Mouse (Mus musculus) layer of hippocampus, postnatal 14 days (tissue): Measurements from ENCODE around the gene Parvb. TPM values are rescaled to one million over a fixed set of nuclear protein-coding genes. Genes with fewer than 3 reads are reported as not detected.
"Not testable (repeated sequence)": the region's sequence is repeated elsewhere in the genome, so short reads cannot be mapped to it uniquely, and the experiment has no call there.

ENCODE experiments used
- DNase-seq, 2 experiments: peaks; one replicate each; pipeline ENCODE4 v3.0.0; 2021 to 2022; ENCODE audit warnings: low spot score in 2 of 2, mixed read lengths in 1 of 2
- total RNA-seq, 2 experiments: library from RNA; stranded (reverse); gene quantifications; 2 replicates each; pipeline ENCODE4 v1.2.3; 2021

Parvb gene
- total RNA-seq, 2 experiments from 2014 or later = 56.7 to 57.8 TPM

GRCm38 (mm10) chr15:84288953-84289352 is 57.1 kb downstream of the Parvb start:
- DNase-seq = not testable (repeated sequence)

DNA sequence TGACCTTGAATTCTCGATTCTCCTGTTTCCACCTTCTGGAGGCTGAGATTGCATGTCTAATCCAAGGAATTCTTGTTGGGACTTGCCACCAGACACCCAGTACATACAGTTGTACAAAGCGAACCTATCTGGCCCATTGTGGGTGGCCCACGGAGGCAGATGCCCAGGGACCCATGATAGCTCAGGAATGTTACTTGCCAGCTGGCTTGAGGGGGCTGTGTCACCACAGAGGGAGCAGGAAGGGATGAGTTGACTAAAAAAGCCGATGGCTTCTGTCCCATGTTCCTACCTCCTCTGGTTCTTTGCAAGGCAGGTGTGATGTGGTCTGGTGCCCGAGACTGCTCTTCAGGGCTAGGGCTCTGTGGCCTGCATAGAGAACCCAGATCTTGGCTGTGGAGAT is 59.3 kb downstream of the Parvb start:
- no peak for DNase-seq

GRCm38 (mm10) chr15:84293590-84293989 is 61.7 kb downstream of the Parvb start:
- no peak for DNase-seq

- no peak for DNase-seq
These were observed 62.5 kb downstream of the Parvb start for GRCm38 (mm10) chr15:84294391-84294790.

DNA sequence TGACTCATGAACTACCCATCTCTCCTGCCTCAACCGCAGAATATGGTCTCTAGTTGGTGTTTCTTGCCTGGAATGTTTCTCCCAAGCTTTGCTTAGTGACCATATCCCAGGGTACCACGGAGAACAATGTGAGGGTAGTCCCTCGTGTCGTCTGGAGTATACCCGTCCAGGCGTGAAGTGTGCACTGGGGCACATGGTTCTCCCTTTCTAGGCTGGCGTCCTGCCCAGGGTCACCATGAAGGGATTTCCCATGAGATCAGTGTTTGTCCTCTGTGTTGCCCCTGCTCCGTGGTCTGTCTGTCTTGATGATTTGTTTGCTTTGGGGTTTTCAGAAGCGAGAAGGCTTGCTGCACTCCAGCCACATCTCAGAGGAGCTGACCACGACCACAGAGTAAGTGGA is 63.4 kb downstream of the Parvb start:
- no peak for DNase-seq

- no peak for DNase-seq
These were observed 65.6 kb downstream of the Parvb start for GRCm38 (mm10) chr15:84297454-84297853.

- peak in 1 of 2 experiments; percentile 47 for DNase-seq
These were observed 67.0 kb downstream of the Parvb start for GRCm38 (mm10) chr15:84298804-84299370.

GRCm38 (mm10) chr15:84299662-84300333 is 68.0 kb downstream of the Parvb start:
- no peak for DNase-seq

GRCm38 (mm10) chr15:84300591-84300990 is 68.7 kb downstream of the Parvb start:
- DNase-seq = no peak

DNA sequence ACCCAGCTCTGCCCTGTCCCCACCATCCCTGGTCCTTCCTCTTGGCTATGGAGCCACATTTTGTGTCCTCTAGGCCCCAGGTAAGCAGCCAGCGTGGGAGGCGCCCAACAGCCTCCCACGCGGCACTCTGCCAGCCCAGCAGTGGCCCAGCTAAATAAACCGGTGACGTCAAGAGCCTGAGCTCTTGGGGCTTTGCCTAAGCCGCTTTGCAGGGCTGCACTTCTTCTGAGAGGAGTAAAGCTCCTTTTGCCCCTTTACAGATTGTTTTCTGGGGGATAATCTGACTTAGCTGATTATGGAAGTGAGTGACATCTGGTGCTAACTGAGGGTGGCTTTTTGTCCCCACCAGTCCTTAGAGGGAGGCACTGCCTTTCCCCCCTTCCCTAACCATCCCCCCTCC is 69.2 kb downstream of the Parvb start:
- no peak for DNase-seq

DNA sequence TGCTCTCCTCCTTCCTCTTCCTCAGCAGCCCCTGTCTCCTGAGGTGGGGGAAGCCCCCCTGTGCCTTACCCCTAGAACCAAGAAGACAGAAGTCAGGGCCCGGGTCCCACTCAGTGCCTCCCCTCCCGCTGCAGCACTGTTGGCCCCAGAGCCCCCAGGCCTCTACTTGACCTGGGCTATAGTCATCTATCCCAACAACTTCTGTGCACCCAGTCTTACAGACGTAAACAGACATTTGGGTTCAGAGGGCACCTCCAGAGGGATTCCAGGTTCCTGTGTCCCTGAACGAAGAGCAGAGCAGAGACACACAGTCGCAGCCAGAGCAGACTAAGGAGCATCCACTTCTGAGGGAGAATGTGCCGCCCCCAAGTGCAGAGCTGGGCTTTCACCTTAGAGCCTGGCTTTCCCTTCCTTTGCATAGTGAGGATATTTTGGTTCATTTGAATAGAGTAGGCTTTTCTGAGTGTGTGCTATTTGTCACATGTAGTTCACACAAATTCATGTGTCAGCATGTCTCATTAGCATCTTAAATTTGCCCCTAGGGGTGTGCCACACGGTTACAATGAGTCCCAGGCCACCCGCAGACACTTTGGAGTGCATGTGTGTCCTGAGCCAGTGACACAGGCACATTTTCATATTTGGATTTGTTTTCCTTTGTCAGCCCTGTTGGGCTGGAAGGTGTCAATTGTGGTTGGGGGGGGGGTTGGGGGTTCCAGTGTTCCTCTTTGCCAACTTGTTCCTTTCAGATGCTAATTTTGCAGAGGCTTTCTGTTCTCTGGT is 70.0 kb downstream of the Parvb start:
- no peak for DNase-seq

- DNase-seq = no peak
These were observed 71.4 kb downstream of the Parvb start for GRCm38 (mm10) chr15:84303264-84303663.

DNA sequence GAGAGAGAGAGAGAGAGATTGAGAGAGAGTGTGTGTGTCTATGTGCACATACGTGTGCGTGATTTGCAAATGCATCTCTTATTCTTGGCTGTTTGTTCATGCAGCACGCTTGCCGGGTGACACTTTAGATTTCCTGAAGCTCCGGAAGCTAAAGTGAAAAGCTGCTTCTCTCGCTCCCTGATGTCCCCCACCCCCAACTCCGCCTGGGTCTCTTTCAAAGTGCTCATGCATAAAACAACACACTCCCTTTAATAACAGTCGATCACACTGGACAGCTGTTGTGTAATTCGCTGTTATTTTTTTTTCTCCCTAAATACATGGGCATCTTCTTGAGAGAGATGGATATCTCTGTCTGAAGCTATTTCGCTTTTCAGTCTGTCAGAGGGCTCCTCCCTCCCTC is 73.5 kb downstream of the Parvb start:
- no peak for DNase-seq

- peak; percentile 69 to 88 for DNase-seq
These were observed 78.4 kb downstream of the Parvb start for GRCm38 (mm10) chr15:84310271-84310670.

DNA sequence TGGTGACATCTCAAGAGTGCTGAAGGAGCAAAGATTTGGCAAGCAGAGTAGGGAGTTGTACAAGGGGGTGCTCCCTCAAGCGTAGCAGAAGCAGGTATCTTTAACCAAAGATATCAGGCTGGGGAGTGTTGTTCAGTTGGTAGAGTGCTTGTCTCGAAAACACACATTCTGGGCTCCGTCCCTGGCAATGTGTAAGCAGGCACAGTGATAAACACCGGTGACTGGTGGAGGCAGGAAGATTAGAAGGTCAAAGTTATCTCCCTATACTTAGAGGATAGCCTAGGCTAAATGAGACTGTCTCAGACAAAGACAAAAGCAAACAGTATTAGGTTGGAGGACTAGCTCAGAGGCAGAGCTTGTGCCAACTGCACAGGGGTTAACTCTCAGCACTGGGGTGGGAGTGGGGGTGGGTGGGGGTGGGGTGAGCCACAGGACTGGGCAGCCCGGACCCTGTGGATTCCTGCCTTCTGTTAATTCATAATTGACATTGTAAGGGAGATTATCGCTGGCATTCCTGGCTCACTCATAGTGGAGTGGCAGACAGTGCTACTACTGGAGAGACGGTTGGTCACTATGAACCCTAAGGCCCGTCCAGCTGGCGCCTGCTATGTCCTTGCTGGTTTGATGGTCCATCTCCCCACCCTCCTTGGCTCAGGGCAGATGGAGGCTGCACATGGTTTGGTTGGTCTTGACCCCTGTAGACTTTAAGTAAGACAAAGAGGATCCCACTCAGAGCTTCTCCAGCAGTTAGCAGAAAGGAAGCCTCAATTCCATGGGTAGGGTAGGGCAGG is 79.6 kb downstream of the Parvb start:
- DNase-seq = no peak

- no peak for DNase-seq
These were observed 81.2 kb downstream of the Parvb start for GRCm38 (mm10) chr15:84312878-84313565.

DNA sequence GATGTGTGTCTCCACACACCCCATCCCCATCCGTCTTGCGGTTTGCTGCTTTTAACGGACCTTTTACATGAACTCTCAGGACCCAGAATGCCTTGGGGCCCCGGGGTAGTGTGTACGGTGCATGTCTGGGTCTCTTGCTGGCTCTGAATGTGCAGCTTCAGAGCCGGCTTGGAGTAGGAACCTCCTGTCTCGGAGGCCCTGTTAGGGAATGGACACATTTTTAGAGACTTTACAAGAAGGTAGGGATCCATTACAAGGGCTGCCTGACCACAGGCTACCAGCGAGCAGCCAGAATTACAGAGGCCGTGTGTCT is 81.7 kb downstream of the Parvb start:
- DNase-seq = no peak

DNA sequence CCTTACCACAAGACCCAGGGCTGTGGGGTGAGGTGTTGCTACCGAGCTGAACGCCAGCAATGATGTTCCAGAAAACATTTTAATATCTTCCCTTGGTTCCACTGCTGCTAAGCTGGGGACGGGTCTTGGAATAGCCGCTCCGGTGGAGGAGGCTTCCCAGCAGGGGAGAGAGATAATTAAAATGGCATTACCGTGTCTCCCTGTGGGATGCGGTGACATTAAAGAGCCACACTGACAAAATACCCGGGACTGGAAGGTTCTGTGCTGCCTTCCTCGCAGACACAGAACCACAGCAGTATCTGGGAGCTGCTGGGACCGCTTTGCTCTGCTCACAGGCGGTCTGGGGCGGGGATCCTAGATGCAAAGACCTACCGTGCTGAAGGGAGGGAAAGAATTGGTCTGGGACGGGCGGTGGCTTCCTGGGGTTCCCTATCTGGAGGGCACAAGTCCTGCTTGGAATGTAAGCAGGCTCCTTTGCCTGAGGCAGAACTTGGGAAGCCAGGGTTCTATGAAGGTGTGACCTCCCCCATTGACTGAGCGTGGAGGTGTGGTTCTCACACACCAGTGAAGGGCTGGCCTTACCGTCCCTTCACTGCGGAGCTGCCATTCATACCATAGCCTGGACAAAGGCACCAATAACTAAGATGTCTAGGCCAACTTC is 82.7 kb downstream of the Parvb start:
- no peak for DNase-seq

DNA sequence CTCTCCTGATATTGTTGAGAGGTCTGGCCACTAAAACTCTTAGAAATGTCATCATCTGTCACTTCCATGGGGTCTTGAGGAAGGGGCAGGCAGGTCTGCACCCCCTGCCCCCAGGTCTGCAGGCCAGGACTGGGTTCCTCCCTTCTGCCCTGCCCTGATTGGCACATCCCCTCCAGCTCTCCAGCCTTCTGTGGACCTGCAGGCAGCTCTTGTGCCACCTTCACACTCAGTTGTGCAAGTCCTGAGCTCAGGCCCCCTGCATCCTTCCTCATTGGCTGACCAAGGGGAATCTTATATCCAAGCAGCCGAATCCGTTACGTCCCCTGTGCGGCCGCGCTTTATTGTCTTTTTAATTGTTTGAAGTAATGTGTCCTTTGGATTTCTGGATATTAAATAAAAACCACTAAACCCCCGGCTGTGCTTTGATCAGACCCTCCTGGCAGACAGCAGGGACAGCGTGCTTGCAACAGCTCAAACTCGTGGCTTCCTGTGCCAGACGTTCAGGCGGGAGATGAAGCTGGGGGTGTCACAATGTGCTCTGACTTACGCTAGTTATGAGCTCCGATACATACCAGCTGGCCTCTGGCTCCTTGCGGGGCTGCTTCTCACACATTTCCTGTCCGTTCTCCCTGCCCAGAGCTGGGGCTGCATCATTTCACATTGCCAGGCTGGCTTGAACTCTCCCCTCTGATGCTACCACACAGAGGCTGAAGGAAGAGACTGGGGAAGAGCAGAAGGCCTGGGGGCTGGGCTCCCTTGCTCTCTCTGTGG is 83.6 kb downstream of the Parvb start:
- DNase-seq = peak; percentile 62 to 82

- DNase-seq = no peak
These were observed 87.5 kb downstream of the Parvb start for GRCm38 (mm10) chr15:84319393-84319792.
